Mouse (Mus musculus) liver, postnatal 0 days (tissue): ENCODE results near the gene Dclre1a. TPM values are rescaled to one million over a fixed set of nuclear protein-coding genes. Genes with fewer than 3 reads are reported as not detected.

Experiments
- ATAC-seq: fragments of 200-750 bp; cut with Nextera tagmentation; 2 replicates; pipeline ENCODE4 v1.8.0; 2017; ENCODE audit warnings: mild to moderate bottlenecking, moderate library complexity
- DNase-seq: peaks from one replicate; pipeline ENCODE4 v3.0.0-alpha.2; 2016
- H3K27ac ChIP-seq: fragments of 300-500 bp; sonication (generic); 2 replicates; pipeline ENCODE4 v1.5.1; 2014; ENCODE audit warnings: antibody characterized with exemption, moderate library complexity, mild to moderate bottlenecking, low read depth
- H3K27me3 ChIP-seq: fragments of 300-500 bp; sonication (generic); 2 replicates; pipeline ENCODE4 v1.6.1; 2014; ENCODE audit warnings: low read length, control low read depth, mixed read lengths; ENCODE audit not compliant: insufficient read depth
- H3K36me3 ChIP-seq: fragments of 300-500 bp; sonication (generic); replicated peaks from 2 replicates; pipeline ENCODE4 v1.6.1; 2014; ENCODE audit warnings: mild to moderate bottlenecking, control low read depth, low read length, moderate library complexity, mixed read lengths; ENCODE audit not compliant: insufficient read depth
- H3K4me1 ChIP-seq: fragments of 300-500 bp; sonication (generic); 2 replicates; pipeline ENCODE4 v1.6.1; 2014; ENCODE audit warnings: antibody characterized with exemption, mild to moderate bottlenecking, control low read depth; ENCODE audit not compliant: insufficient read depth
- H3K4me2 ChIP-seq: fragments of 300-500 bp; sonication (generic); 2 replicates; pipeline ENCODE4 v1.6.1; 2014; ENCODE audit warnings: low read depth, mild to moderate bottlenecking, low read length, moderate library complexity, mixed read lengths
- H3K4me3 ChIP-seq: fragments of 300-500 bp; sonication (generic); 2 replicates; pipeline ENCODE4 v1.5.1; 2014; ENCODE audit warnings: low read depth, low read length
- H3K9ac ChIP-seq: fragments of 300-500 bp; sonication (generic); replicated peaks from 2 replicates; pipeline ENCODE4 v1.6.1; 2014; ENCODE audit warnings: mild to moderate bottlenecking, moderate library complexity
- H3K9me3 ChIP-seq: fragments of 300-500 bp; sonication (generic); 2 replicates; pipeline ENCODE4 v1.6.1; 2016; ENCODE audit warnings: mild to moderate bottlenecking, control low read depth, low read length, mixed read lengths
- CTCF ChIP-seq: sonication (generic); IDR thresholded peaks from 2 replicates; pipeline ENCODE4 v1.5.1; 2016; ENCODE audit warnings: antibody characterized with exemption, low read depth
- EP300 ChIP-seq: IDR thresholded peaks from 2 replicates; pipeline ENCODE4 v1.6.1; 2016; ENCODE audit warnings: antibody characterized with exemption, low read depth, mild to moderate bottlenecking
- WGBS: fragments of 180-500 bp; shearing (Covaris S2); extraction: QIAGEN DNeasy Blood & Tissue Kit; methylation state at CpG from one replicate; pipeline ENCODE4 v1.1.7; 2014; ENCODE audit not compliant: insufficient replicate concordance; 5-methylcytosine and 5-hydroxymethylcytosine counted together
- polyA plus RNA-seq: library from polyadenylated mRNA; unstranded; fragments of >200 nt; fragmentation: Nextera tagmentation; extraction: Ambion mirVana; gene quantifications from 2 replicates; pipeline ENCODE4 v1.2.1, GENCODE M21; 2015

The Dclre1a gene
- 12.1 and 14.8 TPM in 2 replicates for polyA plus RNA-seq

DNA sequence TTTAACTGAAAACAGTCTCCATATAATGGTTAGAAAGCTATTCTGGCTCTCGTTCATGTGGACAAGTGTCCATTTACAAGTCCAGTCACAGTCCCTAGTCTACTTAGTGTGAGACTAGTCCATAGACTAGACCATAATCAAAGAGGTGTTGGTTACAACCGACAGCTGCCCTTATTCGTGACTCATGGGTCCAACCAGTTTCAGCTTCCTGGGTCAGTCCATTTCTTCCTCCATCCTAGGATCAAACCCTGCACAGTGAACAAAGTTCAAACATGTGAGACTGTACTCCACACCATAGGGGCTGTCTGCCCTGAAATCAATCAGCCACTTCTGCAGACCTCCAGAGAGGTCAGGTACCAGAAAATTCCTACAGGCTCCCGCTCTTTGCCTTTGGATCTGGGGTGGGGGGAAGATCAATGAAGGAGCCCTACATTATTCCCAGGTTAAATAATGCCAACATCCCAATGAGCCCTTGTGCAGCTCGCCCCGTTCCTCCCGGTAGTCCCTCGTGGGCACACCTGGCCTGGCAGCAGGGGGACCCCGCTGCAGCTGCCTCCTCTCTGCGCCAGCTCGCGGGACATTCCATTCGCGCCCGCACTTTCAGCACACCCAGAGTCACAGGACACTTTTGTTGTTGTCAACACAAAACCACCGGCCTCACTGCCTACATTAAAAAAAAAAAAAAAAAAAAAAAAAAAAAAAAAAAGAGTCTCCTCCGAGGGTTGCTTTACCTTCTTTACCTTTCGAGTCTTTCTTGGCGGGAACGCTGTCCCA is at the start of gene Dclre1a:
TSS of gene Dclre1a (minus strand) at position 767 of the 774 bp plus-strand sequence.
- Histone ChIP-seq H3K36me3 (peaks cover 31% of the 10 kb centered on the region), H3K4me3 (peak within 1 kb of the TSS; percentile 91), H3K4me1 (peaks cover 28% of the 10 kb centered on the region), H3K9ac (peak within 1 kb of the TSS; percentile 99), H3K27ac (peak within 1 kb of the TSS; percentile 99), H3K4me2 (peak within 1 kb of the TSS; percentile 91), H3K27me3 (no peaks in the 10 kb centered on the region), H3K9me3 (no peaks in the 10 kb centered on the region)
- ATAC-seq = peak; percentile 21
- peak; percentile 36 for TF ChIP-seq CTCF
- no peak for TF ChIP-seq EP300
- 5% methylated on average over 20 of the region's 20 CpGs for WGBS
- DNase-seq = peak; percentile 76

DNA sequence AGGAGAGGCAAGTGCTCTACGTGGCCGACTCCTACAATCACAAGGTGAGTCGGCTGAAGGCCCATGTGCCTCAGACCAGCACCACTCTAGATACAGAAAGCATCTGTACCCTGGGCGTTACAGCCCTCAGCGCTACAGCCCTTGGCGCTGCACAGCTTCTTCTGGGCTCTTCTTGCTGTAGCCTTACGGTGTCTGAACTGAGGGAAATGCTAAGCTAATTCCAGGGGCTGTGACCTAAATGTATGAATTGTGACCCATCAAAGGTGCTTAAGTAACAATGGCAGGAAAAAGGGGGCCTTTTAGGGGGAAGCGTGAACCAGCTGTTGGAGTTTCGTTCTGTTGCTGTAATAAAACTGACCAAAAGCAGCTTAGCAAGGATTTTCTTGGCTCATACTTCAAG is 44.5 kb upstream of the Dclre1a start:
- H3K36me3 ChIP-seq = peaks cover 80% of the 10 kb centered on the region
- H3K9me3 ChIP-seq = no peaks in the 10 kb centered on the region
- WGBS = 95% methylated on average over 9 of the region's 9 CpGs

DNA sequence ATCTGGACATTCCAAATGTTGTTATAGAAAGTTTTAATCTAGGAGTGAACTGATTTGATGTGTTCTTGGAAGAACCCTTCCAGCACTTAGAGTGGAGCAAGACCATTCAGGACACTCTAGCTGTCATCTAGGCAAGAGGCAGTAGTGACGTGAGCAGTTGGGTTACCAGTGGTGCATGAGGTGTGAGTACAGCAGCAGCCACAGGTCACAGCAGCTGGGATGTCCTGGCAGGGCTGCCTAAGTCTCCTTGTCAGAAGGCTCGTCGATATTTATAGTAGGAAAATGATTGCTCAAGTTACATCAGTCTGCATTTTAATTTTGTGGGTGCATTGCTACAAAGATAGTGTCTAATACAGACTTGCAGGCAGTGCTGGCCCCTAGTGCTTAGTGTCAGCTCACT is 42.2 kb upstream of the Dclre1a start:
- ATAC-seq (no peak), DNase-seq (no peak)
- Histone ChIP-seq H3K4me1 (no peaks in the 10 kb centered on the region), H3K4me3 (no peak overlapping the region), H3K27ac (no peak overlapping the region), H3K36me3 (peaks cover 66% of the 10 kb centered on the region), H3K27me3 (no peaks in the 10 kb centered on the region), H3K9me3 (no peaks in the 10 kb centered on the region), H3K9ac (no peak overlapping the region), H3K4me2 (no peak overlapping the region)
- 88% methylated on average over 3 of the region's 3 CpGs for WGBS
- no peak for TF ChIP-seq EP300
- TF ChIP-seq CTCF = no peak

More for the DNA sequence above, 44.5 kb upstream of the Dclre1a start:
- Histone ChIP-seq H3K4me3 (no peak overlapping the region), H3K27me3 (no peaks in the 10 kb centered on the region), H3K4me1 (no peaks in the 10 kb centered on the region), H3K9ac (no peak overlapping the region), H3K27ac (no peak overlapping the region), H3K4me2 (no peak overlapping the region)
- ATAC-seq (no peak), DNase-seq (no peak)
- TF ChIP-seq EP300 (no peak), CTCF (no peak)

DNA sequence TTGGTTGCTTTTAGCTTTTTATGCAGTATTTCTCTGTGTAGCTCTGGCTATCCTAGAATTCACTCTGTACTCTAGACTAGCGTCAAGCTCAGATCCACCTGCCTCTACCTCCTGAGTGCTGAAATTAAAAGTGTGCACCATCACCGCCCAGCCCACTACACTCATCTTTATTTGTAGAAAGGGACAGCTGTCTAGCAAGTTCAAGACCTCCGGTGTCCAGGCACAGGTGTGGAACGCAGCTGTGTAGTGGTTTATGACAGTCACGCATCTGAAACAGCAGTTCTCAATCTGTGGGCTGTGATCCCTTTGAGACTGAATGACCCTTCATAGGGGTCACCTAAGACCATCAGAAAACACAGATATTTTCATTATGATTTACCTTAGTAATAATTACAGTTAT is 41.4 kb upstream of the Dclre1a start:
- 93% methylated on average over 5 of the region's 5 CpGs for WGBS
- TF ChIP-seq EP300 = no peak
- TF ChIP-seq CTCF = no peak
- Histone ChIP-seq H3K27me3 (no peaks in the 10 kb centered on the region), H3K9ac (no peak overlapping the region), H3K4me2 (no peak overlapping the region), H3K36me3 (peaks cover 58% of the 10 kb centered on the region), H3K4me3 (no peak overlapping the region), H3K4me1 (no peaks in the 10 kb centered on the region), H3K9me3 (no peaks in the 10 kb centered on the region), H3K27ac (no peak overlapping the region)
- no peak for ATAC-seq
- no peak for DNase-seq

DNA sequence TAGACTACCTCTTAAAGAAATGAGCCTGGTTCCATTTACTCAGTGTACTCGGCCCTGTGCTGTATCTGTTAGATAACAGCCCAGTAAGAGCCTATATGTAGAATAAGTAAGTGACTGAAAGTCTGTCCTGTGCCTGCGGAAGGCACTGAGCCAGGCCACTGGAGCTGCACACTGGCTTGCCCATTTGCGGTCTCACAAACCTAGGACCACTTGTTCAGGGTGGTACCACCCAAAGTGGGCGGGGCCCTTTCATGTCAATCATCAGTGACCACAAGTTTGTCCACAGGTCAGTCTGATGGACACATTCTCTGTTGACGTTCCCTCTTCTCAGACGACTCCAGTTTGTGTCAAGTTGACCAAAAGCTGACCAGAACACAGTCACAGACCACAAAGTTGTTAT is 41.0 kb upstream of the Dclre1a start:
- ATAC-seq (no peak), DNase-seq (no peak)
- Histone ChIP-seq H3K36me3 (peaks cover 56% of the 10 kb centered on the region), H3K4me1 (no peaks in the 10 kb centered on the region), H3K9me3 (no peaks in the 10 kb centered on the region), H3K27ac (no peak overlapping the region), H3K4me3 (no peak overlapping the region), H3K27me3 (no peaks in the 10 kb centered on the region), H3K9ac (no peak overlapping the region), H3K4me2 (no peak overlapping the region)
- 81% methylated on average over 6 of the region's 6 CpGs for WGBS
- TF ChIP-seq CTCF (no peak), EP300 (no peak)

DNA sequence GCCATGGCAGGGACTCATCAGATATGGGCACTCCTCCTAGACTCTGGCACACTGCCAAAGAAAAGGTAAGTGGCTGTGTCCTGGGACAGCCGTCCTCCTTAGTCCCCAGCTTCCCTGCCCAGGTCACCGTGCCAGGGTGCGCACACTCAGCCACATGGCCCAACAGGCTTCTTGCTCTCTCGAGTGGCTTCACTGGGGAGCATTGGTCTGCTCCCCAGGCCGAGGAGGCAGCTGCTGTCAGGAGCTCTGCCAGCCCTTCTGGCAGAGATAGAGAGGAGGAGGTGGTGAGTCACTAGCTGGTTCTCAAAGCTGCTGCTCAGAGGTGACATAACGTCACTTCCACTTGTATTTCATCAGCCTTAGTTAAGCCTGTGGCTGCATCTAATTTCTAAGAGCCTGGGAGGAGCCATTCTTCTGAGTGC is 40.2 kb upstream of the Dclre1a start:
- no peak overlapping the region for H3K27ac ChIP-seq
- no peak for DNase-seq
- H3K9me3 ChIP-seq = no peaks in the 10 kb centered on the region
- no peak overlapping the region for H3K4me3 ChIP-seq
- WGBS = 69% methylated on average over 6 of the region's 6 CpGs
- H3K9ac ChIP-seq = no peak overlapping the region
- peak; percentile 35 for ATAC-seq
- H3K4me1 ChIP-seq = no peaks in the 10 kb centered on the region
- TF ChIP-seq EP300 = no peak
- no peak for TF ChIP-seq CTCF
- peaks cover 48% of the 10 kb centered on the region for H3K36me3 ChIP-seq
- no peak overlapping the region for H3K4me2 ChIP-seq
- no peaks in the 10 kb centered on the region for H3K27me3 ChIP-seq
